Mouse (Mus musculus) gonadal fat pad, adult 2 months (tissue): ENCODE measurements around the gene Twf2. TPM values are rescaled to one million over a fixed set of nuclear protein-coding genes. Genes with fewer than 3 reads are reported as not detected.

Experiments used
- DNase-seq: peaks from one replicate; pipeline ENCODE4 v3.0.0-alpha.2; 2012; ENCODE audit warnings: low read depth
- polyA plus RNA-seq: library from polyadenylated mRNA; depleted of rRNA; stranded (reverse); fragments of >200 nt; gene quantifications from 2 replicates; pipeline ENCODE4 v1.2.3, GENCODE M21; 2012

The Twf2 gene
- polyA plus RNA-seq, 1 experiment, result 55.0 TPM

DNA sequence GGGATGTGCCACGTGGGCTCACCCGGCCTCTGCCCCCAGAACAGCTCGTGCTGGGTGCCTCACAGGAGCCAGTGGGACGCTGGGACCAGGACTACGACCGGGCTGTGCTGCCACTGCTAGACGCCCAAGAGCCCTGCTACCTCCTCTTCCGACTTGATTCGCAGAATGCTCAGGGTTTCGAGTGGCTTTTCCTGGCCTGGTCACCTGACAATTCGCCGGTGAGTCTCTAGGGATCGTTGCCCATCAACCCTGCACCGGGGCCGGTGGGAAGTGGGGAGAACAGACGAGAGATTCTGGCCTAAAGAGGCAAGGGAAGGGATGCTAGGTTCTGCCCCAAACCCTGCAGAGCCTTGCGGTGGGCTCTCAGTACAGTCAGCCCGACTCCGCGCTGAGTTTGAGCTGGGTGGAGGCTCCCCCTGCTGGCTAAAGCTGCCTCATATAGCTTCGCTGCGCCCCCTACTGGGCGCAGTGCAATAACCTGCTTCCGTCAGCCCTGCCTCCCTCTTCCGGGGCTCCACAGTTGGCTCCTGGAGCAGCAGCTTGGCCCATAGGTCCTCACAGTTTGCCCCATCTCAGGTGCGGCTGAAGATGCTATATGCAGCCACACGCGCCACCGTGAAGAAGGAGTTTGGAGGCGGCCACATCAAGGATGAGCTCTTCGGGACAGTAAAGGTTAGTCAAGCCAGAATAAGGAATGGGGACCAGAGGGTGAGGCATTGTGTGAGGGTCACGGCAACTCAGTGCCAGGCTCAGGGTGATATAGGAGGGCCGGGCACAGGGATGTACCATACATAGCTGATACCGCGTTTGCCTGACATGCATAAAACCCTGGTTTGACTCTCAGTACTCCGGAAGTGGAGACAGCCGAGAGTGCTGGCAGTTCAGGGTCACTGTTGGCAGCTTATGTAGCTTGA, 9.0 kb downstream of the Twf2 start:
- no peak for DNase-seq

DNA sequence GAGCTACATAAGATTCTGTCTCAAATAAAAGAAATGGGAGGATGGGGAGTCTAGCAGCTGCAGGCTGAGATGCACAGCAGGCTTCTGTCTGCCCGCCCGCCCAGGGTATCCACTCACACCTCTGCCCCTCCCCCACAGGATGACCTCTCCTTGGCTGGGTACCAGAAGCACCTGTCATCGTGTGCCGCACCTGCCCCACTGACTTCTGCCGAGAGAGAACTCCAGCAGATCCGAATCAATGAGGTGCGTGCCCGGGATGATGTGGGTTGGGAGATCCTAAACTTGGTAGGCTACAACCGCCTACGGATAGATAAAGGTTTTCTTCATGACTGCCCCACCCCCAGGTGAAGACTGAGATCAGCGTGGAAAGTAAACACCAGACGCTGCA, 9.7 kb downstream of the Twf2 start:
- no peak for DNase-seq

DNA sequence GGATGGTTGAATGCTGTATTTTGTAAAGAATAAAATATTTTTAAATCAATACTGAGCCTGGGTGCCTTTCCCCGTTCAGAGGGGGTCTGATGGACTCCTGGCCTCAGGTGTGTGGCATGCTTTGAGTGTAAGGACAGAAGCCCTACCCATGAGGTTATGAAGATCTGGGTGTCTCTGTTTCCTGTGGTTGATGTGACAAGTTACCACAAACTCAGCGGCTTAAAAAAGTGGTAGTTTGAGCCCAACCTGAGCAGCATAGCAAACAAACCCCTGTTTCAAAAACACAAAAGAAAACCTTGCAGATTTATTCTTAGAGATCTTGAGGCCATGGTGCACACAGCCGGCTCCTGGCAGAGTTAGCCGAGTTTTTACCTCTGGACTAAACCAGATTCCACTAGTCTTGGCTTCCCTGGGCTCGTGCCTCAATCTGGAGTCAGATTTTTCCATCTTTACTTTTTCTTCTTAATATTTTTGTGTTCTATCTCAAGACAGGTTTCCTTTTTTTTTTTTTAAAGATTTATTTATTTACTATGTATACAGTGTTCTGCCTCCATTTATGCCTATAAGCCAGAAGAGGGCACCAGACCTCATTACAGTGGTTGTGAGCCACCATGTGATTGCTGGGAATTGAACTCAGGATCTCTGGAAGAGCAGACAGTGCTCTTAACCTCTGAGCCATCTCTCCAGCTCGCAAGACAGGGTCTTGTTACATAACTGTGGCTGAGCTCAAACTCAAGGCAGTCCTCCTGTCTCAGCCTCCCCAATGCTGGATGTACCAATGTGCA, 12.6 kb downstream of the Twf2 start:
- DNase-seq, result no peak

DNA sequence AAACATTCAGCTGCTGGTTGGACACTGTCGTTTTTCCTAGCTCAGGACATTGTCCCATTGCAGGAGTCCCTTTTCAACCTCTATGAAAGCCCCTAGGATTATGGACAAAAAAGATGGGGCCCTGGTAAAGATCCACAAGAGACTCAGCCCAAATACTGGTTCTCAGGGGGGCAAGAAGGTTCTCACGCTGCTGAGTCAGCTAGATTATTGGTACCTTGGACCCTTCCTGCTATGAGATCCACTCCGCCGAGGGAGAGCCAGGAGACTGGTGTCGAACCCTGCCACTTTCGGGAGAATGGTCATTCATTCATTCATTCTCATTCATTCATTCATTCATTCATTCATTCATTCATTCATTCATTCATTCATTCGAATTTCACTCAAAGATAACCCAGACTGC, 14.1 kb downstream of the Twf2 start:
- no peak for DNase-seq

DNA sequence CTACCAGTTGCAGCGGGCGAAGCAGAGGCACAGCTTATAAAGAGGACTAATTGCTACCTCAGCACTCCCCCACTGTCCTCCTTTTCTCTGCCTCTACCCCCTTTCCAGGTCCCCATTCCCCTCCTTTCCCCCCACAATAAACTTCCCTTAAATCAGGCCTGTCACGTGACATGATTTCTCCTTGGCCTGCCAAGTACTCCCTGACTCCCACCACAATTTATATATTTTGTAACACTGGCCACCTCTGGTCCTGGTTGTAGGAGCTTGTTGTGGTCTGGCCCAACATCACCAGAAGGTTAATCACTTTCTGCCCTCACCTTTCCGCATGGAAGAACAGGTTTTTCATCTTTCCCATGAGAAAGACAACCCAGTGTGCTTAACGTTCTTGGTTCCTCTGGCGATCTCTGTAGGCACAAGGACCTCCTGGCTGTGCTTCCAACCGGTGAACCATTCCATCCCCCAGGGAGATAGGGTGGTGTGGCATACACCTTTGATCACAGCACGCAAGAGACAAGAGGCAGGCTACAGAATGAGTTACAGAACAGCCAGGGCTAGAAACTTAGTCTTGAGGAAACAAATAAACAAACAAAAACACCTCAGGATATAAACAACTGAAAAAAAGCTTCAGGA, 18.1 kb downstream of the Twf2 start:
- DNase-seq, result no peak

DNA sequence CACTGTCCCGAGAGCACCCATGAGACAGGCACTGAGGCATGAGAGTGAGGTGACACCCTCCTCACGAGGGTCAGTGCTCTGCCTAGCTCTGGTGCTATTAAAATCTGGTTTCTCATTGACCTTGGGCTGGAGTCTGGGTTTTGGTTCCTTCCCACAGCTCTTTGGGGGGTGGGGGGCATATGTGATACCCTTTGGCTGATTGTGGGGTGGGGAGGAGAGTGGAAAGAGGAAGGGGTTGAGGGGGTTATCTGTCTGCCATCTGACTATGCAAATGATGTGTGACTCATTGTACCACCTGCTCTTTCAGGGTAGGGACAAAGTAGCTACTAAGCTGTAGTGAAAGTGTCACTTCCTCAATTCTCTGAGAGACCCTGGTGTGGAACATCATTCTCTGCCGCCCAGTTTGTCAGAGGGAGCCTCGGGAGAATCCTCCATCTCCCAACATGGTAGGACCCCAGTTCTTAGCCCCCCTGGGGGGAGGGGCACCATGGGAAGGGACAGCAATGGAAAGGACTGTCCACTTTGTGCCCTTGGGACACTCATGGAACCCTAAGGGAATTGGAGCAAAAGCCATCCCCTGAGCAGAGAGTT, 19.4 kb downstream of the Twf2 start, which contains the start of gene Tlr9:
Gene Tlr9 (plus strand): TSS at position 338 of the 591 bp plus-strand sequence.
- DNase-seq, result no peak

DNA sequence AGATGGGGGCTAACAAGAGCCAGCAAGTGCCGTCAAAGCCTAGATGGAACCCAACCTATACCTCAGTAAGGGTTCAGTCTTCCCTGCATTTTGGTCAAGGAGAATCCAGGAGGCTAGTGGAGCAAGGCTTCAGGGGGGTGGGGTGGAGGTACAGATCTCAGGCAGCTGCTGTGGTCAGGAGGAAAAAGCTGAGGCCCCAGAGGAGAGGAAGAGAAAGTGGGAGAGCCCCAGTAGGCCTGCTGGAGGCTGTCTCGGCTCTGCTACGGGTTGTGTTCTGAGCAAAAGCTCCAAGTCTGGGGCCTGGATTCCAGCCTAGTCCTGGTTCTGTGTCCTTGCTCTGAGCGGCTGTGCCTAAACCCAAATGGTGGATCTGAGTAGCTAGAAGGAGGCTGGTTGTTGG, 20.1 kb downstream of the Twf2 start:
- DNase-seq, result no peak

DNA sequence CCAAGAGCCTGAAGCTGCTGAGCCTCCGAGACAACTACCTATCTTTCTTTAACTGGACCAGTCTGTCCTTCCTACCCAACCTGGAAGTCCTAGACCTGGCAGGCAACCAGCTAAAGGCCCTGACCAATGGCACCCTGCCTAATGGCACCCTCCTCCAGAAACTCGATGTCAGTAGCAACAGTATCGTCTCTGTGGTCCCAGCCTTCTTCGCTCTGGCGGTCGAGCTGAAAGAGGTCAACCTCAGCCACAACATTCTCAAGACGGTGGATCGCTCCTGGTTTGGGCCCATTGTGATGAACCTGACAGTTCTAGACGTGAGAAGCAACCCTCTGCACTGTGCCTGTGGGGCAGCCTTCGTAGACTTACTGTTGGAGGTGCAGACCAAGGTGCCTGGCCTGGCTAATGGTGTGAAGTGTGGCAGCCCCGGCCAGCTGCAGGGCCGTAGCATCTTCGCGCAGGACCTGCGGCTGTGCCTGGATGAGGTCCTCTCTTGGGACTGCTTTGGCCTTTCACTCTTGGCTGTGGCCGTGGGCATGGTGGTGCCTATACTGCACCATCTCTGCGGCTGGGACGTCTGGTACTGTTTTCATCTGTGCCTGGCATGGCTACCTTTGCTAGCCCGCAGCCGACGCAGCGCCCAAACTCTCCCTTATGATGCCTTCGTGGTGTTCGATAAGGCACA, 22.7 kb downstream of the Twf2 start:
- DNase-seq, result no peak

DNA sequence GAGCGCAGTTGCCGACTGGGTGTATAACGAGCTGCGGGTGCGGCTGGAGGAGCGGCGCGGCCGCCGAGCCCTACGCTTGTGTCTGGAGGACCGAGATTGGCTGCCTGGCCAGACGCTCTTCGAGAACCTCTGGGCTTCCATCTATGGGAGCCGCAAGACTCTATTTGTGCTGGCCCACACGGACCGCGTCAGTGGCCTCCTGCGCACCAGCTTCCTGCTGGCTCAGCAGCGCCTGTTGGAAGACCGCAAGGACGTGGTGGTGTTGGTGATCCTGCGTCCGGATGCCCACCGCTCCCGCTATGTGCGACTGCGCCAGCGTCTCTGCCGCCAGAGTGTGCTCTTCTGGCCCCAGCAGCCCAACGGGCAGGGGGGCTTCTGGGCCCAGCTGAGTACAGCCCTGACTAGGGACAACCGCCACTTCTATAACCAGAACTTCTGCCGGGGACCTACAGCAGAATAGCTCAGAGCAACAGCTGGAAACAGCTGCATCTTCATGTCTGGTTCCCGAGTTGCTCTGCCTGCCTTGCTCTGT, 23.3 kb downstream of the Twf2 start:
- DNase-seq, result no peak

DNA sequence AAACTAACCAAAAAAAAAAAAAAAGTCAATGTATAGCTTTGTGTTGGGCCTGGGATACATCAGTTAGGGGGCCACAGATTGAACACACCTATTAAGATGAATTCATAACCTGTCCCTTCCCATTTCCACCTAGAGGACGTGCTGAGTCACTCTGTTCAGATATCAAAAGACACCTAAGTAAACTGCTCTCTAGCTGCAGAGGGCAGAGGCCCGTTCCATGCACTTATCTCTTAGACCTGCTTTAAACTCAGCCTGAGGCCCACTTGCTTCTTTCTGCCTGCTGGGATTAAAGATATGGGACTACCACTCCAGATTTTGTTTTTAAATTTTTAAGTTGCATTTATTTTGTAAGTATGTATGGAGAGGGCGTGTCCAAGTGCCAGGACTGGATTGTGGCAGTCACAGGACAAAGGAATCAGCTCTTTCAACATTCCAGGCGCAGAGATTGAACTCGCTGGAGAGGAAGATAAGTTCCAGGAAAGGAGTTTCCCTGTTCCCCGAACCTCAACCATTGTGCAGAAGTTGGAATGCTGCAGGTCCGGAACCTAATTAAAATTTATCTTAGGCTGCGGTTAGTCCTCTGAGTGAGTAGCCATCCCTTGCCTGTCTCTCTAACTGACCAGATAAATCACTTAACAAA, 25.0 kb downstream of the Twf2 start:
- no peak for DNase-seq

DNA sequence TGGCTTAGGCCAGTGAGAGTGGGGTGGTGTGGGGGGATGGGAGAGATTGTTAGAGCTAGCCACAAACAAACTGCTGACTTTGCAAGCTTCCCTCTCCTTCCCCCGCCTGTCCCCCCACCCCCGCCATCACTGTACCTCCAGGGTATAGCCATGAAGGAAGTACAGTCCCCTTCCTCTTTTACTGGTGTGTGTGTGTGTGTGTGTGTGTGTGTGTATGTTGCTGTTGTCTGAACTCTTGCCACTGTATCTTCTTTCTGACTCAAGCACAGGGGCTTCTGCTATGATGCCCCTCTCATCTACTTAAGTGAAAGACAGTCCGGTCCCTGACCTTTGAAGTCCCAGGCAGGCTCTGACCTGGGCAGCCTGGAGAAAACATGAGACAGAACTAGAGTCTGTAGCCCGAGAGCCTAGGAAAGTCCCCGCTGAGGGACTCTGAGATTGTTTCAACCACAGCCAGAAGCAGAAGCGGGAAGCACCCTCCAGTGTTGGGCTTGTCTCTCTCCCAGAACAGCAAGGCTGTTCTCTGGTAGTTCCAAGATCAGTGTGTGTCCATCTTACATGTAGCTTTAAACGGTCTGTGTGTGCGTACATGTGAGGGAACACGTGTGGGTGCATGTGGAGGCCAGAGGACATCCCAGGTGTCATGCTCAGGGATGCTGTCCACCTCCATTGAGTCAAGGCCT, 27.3 kb downstream of the Twf2 start:
- DNase-seq, result no peak

DNA sequence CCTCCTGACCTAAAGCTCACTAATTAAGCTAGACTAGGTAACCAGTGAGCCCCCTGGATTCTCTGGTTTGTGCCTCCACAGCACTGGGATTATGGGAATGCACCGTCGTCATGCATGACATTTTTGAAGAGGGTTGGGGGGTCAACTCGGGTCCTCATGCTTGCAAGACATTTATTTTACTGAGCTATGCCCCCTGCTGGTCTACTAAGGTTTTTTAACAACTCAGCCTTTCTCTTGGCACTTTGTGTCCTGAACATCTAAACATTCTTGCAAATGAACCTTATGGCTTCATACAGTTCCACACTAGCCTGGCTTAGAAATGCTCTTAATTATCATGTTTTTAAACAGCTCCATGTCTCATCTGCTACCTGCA, 27.8 kb downstream of the Twf2 start:
- DNase-seq, result no peak

DNA sequence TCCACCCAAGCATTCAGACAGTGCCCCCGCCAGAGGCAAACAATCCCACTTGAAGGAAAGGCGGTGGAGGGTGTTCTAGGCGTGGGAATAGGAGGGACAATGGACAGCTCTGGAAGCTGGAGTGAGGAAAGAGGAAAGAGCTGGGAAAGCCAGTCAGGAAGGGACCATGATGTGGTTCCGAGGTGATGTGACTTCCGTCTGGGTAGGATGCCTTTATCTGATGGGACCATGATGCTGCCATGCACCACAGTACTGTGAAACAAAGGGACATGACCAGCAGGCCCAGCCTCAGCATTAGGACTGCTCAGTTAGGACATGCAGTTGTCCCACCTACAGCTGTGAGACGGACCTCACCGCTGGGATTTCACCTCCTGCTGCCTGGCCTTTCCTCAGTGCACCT, 28.3 kb downstream of the Twf2 start:
- DNase-seq, result no peak

DNA sequence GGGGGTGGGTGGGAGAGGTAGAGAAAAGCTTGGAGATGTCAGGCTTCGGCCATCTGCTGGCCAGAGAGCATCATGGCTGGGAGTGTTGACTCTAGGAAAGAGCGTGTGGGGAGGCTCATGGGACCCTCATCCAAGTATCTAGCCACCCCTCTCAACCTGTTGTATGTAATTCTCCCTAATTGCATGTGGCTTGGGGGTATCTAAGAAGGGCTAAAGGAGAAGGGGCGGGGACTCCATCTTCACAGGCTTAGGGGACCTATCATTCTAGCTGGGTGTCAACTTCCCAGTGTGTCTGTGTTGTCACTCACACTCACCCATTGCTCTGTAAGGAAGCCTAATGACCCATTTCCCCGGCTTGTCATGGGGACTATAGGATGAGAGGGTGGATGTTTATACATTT, 28.9 kb downstream of the Twf2 start:
- DNase-seq, result no peak

DNA sequence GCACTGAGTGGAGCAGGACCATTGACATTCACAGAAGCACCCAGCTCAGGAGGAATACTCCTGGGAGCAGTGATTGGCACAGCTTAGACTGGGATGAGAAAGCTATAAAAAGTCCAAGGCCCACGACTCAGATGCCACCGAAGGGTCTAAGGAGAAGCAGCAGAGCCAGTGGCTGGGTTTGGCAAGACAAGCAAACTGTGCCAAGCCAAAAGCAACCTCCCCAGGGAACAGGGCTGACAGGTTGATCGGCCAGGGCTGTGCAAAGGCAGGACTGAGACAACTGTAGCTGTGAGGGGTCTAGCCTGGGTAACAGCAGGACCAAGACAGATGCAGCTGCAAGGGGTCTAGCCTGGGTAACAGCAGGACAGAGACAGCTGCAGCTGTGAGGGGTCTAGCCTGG, 30.0 kb downstream of the Twf2 start:
- DNase-seq, result no peak

DNA sequence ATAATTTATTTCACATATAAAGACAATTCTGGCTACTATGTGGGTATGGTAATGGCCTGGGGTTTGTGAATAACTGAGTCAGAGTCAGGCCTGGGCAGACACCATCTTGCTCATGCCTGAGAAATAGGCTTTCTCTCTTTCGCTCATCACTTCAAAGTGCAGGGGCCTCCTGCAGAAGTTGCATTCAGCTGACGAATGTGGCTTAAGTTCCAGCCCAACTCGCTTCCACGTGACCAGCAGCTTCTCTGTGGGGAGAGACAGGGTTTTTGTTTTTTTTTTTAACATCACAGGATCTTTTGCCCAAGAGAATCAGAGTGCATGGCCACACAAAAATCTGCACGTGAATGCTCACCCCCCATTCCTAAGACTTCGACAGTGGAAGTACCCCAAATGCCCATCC, 31.0 kb downstream of the Twf2 start:
- DNase-seq, result no peak

DNA sequence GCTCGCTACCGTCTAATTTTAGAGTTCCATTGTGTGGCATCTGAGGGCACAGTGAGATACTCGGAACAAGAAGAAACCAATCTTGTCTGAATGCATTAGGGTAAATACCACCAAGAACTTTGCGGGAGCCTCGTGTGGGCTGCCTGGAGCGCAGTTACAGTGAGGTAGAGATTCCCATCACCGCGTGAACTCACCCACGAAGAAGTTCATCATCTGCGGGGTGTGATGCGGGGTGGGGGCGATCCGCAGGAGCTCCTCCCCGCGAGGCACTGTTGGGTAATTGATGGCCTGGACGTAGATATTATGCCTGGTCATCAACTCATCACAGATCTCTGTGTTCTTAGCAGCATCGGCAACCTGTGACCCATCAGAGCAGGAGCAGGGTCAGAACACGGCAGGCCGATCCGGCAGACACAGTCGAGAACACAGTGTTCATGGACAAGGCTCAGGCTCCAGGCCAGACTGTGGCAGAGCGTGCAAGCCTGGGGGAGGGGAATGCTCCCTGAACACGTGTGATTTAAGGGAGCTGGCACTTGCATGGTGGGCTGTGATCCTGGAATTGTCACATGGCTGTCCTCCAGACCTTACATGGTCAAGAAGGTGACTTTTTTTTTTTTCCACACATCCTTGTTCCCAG, 32.4 kb downstream of the Twf2 start:
- no peak for DNase-seq

DNA sequence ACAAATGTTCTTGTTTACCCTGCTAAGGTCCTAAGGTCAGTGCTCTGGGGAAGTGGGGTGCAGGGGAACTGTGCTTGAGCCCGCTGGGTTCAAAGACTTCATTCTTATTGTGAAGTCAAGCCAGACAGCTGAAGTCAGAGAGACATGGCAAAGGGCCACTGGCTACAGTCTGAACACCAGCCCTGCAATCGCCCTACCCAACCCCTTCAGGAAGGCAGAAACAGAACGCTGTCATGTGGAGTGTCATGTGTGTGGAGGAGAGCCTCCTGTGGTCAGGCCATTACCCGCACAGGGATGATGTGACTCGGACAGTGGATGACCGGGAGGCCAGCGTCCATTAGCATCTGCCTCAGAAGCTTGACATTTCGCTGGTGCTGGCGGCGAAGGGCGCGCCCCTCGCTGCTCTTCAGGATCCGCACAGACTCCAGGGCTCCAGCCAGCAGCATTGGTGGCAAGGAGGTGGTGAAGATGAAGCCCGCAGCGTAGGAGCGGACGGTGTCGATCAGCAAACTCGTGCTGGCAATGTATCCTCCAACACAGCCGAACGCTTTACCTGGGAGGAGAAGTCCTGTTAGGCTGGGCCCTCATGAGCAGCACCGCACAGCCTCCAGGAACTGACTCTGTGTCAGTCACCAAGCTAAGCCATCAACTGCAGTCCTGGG, 33.4 kb downstream of the Twf2 start:
- DNase-seq, result no peak

DNA sequence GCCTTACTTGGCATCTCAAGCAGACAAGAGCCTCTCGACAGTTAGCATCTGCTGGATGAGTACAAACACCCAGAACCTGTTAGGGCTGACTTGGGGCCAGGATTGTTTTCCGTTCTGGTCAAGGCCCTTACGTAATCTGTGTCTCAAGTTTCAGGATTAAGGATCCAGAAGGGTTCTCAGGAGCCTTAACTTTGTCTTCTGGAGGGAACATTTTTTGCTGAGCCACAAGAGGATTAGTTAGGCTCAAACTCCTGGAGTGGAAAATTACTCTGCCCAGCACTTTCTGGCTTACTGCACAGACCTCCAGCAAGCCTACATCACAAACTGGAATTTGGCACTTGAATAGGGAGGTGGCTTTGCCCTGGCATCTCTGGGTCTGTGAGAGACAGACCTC, 33.9 kb downstream of the Twf2 start:
- no peak for DNase-seq
